Mouse (Mus musculus) left cerebral cortex, postnatal 14 days (tissue): ENCODE results near the gene Mindy1. TPM values are rescaled to one million over a fixed set of nuclear protein-coding genes. Genes with fewer than 3 reads are reported as not detected.

Source experiments
- DNase-seq, 2 experiments: peaks; one replicate each; pipeline ENCODE4 v3.0.0; 2021 to 2022; ENCODE audit warnings: low spot score in 2 of 2, mixed read lengths in 1 of 2
- intact Hi-C: fragments of 180-260 bp; cut with DNase I; formaldehyde crosslinking; loops from one replicate; pipeline ENCODE4 v1.15.1; 2025
- total RNA-seq, 2 experiments: library from RNA; stranded (reverse); gene quantifications; 2 replicates each; pipeline ENCODE4 v1.2.3; 2021

The Mindy1 gene
- total RNA-seq, 2 experiments from 2014 or later, result 23.5 to 25.5 TPM

DNA sequence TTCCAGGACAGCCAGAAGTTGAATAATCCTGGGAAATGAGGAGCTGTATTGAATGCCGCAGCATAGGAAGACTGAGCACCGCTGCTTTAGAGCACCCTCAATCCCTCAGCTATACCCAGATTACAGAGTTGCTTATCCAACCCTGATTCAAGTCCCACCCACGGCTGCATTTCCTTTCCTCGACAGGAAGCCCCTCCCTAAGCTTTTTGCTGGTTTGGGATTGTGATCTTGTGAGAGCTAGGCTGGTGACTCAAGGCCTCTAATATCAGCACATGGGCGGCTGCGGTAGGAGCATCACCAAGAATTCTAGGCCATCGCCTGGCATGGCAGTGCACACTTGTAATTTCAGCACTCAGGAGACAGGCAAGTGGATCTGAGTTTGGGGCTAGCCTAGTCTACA is 5.4 kb downstream of the Mindy1 start:
- DNase-seq, result no peak
- intact Hi-C loops, result no loop called here

DNA sequence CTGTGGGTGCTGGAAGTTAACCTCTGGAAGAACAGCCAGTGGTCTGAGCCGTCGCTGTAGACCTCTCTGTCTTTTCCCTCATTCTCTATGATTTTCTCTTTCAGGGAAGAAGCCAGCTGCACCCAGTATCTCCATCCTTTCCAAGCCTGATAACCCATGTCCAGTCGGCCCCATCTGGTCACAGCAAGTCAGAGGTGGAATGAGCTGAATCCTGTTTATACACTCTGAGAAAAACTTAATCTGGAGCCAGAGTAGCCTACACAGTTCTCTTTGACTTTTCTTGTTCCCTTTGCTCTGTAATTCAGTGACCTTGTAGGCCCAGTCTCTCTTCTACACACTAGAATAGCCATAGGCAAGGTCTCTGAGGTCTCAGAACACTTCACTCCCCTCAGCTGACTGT is 6.4 kb downstream of the Mindy1 start:
- no peak for DNase-seq
- intact Hi-C loops, result no loop called here

DNA sequence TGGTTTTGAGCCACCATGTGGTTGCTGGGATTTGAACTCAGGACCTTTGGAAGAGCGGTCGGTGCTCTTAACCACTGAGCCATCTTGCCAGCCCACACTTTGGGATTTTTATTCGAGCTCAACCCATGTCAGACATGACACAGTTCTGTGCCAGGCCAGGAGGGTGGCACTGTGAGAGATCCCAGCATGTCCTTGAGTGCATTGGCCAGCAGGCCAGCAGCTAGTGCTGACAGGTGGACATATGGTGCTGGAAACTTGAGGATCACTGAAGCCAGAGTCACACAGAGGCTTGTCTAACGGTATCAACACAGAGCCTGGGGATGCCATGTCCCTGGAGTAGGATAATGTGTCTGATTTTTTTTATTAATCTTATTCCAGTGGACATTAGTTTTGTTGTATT is 8.3 kb downstream of the Mindy1 start:
- intact Hi-C loops, result no loop called here
- no peak for DNase-seq

DNA sequence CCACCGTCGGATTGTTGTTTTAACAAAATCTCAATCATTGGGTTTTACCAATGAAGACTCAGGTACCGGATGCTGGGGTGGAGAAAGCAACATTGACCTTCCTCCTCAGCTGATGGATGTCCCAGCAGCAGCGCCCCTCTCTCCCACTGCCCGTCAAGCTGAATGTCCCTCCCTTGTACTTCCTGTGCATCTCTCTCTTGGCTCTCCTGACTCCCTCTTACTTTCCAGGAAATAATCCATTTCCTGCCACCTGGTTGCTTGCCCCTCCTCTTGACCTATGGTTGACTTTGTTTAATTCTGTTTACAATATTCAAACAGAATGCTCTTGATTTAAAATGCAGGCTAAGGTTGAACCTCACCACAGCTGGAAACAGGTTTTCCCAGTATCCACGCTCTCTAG is 9.0 kb downstream of the Mindy1 start:
- no peak for DNase-seq

DNA sequence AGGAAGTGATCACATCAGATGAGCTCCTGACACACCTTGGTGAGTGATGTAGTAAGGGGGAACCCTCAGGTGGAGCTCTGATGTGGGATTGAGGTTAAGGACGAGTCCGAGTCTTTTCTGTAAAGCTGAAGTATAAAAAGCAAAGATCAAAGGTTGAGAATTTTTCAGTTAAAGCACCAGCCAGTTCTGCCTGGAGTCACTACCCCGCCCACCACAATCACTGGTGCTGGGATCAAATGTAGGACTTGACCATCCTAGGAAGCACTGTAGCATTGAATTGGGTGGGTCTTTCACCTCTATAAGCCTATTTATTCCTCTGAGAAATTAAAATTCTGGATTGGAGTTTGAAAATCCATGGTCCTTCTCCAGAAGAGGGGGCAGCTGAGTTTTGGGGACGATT is 9.9 kb downstream of the Mindy1 start:
- DNase-seq, result no peak
- intact Hi-C loops, result no loop called here

More for the DNA sequence above, 9.0 kb downstream of the Mindy1 start:
- intact Hi-C loops, result no loop called here

DNA sequence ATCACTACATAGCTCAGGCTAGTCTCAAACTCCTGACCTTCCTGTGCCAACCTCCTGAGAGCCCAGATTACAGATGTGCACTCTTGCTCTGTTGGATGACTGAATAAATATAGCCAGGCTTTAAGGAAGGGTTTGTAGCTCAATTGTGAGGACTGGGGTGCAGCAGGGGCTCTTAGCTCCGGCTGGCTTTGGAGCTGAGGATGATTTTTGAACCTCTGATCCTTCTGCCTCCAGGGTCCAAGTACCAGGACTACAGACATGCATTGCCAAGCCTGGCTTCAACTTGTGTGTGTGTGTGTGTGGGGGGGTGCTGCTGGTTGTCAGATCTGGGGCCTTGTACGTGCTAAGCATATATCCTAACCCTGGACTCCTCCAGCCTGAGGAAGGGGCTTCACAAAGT is 11.8 kb downstream of the Mindy1 start:
- DNase-seq, result no peak
- intact Hi-C loops, result no loop called here

DNA sequence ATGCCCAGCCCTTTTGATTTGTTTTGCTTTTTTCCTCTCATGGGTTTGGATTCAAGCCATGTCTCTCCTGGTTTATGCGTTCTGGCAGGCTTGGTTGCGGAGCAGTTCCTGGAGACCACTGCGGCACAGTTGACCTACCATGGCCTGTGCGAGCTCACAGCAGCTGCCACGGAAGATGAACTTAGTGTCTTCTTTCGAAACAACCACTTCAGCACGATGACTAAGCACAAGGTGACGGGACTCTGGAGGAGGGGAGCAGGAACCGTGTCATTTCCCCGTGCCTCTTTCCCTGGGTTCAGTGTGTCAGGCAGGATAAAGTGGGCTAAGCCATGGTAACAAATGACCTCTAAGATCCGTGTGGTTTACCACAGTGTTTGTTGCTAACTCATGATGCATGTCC is 12.4 kb downstream of the Mindy1 start:
- intact Hi-C loops, result no loop called here
- DNase-seq, result no peak

DNA sequence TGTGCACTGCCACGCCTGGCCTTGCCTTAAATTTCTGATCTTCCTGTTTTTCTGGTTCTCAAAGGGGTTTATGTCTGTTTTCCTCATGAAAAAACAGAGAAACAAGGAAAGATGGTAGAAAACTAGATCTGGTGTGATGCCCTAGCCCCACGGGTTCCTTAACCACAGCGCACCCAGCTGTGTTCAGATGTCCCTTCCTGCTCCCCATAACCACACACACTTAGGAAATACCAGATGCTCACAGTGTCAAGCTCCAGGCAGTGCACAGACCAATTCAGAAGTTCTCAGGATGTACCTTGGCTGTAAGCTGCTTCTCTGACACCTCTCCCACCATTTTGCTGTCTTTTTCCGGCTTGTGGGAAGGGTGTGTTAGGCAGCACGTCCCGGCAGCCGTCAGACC is 13.2 kb downstream of the Mindy1 start:
- intact Hi-C loops, result no loop called here
- no peak for DNase-seq

DNA sequence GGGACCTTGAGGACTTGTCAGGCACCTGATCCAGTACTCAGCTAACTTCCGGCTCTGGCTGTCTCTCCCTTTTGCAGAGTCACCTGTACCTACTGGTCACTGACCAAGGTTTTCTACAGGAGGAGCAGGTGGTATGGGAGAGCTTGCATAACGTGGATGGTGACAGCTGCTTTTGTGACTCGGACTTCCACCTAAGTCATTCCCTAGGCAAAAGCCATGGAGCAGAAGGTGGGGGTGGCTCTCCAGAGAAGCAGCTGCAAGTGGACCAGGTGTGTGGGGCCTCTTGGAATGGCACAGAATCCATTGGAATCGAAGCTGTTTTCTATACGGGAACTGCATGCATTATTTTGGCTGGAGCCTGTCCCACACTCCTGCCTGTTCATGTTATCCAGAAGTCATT is 13.6 kb downstream of the Mindy1 start:
- intact Hi-C loops, result no loop called here
- DNase-seq, result no peak

DNA sequence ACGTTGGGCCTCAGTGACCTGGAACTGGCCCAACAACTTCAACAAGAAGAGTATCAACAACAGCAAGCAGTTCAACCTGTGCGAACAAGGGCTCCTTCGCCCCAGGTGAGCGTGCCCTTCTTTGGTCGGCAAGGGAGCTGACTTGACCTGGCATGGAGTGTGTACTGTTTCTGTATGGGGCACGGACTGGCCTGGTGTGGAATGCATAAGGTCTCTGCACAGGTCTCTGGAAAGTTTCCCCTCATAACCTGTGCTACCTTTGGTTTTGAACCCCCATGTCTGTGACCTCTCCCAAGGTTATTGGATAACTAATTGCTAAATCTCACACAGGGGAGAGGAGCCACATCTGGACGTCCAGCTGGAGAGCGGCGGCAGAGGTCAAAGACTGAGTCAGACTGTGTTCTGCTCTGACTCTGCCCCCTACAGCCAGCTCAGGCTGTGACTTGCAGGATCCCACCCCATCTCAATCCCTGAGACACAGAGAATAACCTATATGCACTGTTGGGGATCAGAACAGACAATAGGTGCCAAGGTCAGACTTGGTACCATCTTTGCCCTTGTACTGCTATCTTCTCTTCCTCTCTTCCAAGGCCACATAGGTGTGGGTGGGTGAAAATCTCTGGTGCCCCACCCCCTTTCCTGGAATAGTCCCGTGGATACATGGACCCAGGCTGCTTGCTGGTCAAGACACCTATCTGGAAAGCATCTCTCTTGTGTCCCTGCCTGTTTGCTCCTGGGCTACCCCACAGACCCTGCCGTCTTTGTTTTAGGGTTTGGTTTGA is 14.4 kb downstream of the Mindy1 start:
- intact Hi-C loops, result no loop called here
- no peak for DNase-seq

DNA sequence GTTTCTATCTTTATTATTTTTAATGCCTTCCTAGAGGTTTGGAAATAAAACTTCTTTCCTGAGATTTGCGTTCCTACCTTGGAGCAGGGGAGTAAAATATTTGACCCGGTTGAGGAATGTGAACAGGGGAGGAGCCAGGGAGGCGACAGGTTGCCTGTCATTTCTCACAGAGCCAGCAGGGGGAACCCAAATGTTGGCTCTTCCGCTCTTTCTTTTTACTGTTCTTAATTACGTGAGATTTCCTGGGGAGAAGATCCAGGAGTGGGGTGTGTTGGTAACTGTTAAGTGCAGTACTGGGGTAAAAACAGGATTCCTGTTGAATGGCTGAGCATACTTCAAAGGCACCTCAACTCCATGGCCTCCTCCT is 14.9 kb downstream of the Mindy1 start:
- intact Hi-C loops, result no loop called here
- DNase-seq, result peak in 1 of 2 experiments; percentile 46

DNA sequence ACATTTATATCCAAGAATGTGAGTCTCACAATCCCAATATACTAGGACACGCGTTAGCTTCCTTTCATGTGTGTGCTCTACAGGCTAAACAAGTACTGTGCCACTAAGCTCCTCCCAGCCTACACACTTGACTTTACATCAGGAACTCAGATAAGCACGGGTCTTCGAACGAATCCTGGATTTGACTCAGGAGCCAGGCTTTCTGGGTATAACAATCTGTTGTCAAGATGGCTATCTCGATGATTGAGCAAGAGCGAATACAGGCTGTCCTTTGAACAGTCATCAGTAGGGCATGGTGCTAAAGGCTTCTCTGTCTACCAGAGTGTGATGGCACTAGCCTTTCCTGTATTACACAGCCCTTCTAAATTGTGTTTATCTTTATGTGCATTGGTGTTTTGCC is 16.9 kb downstream of the Mindy1 start:
- DNase-seq, result no peak
- intact Hi-C loops, result no loop called here

DNA sequence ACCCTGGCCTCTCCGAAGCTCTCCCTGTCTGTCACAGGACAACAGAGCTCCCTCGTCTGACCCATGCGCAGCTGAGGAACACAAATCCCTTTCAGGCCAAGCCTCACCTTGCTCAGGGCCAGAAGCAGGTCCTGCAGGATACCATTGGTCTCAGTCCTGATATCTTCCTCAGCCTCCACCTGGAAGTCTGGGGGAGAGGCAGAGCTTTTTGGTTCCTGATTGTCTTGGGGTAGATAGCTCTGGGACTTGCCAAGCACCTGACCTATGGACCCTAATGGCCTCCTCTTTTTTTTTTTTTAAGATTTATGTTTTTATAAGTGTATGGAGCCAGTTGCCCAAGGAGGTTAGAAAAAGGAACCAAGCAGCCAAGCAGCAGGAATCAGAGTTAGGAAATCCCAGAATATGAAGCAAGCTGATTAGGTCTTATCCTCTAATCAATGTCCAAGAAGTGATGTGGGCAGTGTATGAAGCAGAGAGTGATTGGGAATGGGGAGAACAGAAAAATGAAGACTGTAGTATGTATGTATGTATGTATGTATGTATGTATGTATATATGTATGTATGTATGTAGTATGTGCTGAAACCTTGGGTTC is 20.2 kb downstream of the Mindy1 start:
- intact Hi-C loops, result no loop called here
- no peak for DNase-seq

DNA sequence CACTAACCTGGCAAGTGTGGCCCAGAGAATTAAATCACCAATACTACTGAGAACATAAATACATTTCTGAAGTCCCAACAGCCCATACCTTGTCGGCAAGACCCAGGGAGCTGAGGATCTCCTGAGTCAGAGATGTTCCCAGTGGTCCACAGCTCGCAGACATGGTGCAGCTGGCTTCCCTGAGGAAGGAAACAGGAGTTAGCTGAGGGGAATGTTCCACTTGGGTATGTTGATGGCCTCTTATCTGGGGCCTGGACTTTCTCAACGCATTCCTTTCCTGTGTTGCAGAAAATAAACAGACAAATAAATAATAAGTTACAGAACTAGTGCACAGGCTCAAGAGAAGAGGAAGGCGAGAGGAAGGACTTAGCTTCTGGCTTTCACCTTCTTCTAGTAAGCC is 25.1 kb downstream of the Mindy1 start:
- intact Hi-C loops, result no loop called here
- DNase-seq, result no peak

DNA sequence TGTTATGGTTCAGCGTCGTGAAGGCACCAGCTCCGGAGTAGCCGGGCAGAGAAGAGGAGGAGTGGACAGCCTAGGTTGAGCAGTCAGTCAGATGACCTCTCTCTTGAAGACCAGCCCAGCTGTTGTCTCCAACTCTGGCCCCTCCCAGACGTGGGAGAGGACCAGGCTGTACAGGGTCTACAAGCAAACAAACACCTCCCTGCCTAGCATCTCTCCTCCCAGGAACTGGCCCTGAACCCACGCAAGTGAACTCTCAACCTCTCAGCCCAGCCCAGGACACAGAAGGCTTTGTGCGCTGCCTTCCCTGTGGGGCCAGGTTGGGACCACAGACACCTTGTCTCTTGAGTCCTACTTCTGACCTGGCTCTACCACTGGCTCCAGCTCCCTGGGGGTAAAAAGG is 26.0 kb downstream of the Mindy1 start, which contains the start of gene Anxa9:
Anxa9 (minus strand) TSS at position 77 of the 400 bp plus-strand sequence.
- intact Hi-C loops, result no loop called here
- no peak for DNase-seq

DNA sequence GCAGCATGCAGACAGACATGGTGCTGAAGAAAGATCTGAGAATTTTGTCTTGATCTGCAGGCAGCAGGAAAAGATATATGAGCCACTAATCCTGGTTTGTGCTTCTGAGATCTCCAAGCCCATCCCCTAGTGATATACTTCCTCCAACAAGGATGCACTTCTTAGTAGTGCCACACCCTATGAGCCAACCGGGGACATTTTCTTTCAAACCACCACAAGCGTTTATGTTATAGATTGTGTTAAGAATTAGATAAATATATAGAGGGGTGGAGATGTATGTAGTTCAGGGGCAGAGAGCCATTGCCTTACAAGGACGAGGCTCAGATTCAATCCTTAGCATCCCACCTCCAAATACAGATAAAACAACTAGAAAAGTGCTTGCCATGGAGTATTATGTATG is 29.4 kb downstream of the Mindy1 start:
- DNase-seq, result no peak
- intact Hi-C loops, result no loop called here

DNA sequence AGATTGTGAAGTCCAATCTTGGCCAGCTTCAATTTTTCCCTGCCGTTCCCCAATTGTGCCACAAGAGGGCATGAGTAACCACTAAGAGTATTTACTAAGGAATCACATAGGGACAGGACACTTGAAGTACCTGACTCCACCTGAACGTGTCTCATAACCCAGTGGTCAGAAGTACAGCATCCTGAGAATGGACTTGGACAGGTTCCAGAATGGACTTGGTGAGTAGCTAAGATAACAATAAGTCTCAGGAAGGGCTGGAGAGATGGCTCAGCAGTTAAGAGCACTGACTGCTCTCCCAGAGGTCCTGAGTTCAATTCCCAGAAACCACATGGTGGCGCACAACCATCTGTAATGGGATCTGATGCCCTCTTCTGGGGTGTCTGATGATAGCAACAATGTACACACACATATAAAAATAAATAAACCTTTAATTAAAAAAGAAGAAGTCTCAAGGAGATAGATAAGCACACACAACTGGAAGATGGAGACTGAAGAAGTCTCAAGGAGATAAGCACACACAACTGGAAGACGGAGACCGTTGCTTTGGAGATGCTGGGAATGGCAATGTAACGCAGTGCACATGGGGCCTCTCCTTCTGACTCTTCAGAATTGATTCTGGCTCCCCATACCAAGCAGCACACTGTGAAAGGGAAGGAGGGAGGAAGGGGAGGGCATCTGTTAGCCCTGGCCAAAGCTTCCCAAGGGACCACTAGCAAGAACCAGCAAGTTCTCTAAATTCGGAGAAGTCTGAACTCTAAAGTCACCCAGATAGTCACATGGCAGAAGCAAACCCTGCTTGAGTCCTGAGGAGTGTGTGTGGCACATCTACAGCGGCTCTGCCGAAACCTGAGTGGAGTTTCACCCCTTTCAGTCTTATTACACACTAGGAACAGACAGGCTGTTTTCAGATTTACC is 30.1 kb downstream of the Mindy1 start:
- intact Hi-C loops, result no loop called here
- peak; percentile 75 to 77 for DNase-seq

DNA sequence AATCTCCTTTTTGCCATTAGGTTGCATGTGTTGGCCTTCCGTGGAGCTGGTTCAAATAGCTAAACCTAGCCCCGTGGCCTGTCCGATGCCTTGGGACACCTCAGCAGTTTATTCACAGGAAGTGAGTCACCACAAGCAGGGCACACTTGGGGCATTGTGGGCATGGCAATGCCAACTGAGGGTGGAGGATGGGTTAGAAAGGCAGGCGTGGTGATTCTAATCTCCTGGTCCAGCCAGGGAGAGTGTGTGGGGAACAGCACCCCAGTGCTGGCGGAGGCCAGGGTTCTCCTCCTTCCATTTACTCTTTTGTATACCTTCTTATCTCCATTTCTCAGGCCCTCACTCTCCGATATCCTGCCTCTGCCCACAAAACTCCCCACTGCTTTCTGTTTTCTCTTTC is 31.5 kb downstream of the Mindy1 start:
- no peak for DNase-seq
- intact Hi-C loops, result no loop called here

DNA sequence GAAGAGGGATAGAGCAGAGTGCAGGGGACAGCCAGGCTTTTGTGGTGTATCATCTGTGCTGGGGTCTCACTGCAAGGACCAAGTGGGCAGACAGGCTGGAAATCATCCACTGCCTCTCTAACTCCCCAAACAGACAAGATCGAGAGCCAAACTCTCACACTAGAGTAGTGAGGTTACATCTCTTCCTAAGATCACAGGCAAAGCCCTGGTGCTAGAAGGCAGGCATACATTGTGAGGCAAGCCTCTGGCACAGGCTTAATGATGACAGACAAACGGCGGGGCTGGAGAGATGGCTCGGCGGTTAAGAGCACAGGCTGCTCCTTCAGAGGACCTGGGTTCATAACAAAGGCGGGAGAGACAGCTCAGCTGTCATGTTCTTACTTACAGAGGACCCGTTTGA is 32.3 kb downstream of the Mindy1 start:
- DNase-seq, result no peak
- intact Hi-C loops, result no loop called here

DNA sequence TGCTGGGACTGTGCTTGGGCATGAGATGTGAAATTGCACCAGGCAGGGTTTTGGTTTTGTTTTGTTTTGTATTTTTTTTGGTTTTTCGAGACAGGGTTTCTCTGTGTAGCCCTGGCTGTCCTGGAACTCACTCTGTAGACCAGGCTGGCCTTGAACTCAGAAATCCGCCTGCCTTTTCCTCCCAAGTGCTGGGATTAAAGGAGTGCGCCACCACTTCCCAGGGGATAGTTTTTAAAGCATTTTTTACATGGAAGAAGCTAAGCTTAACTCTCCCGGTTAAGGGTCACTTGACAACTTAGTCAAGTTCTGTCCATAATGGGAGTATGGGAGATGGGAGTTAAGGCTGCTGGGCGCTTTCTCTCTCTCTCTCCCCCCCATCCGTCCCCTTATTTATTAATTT is 32.9 kb downstream of the Mindy1 start:
- intact Hi-C loops, result no loop called here
- DNase-seq, result no peak
